Mouse (Mus musculus) bone marrow, adult 2 months (tissue): ENCODE results near the gene Lmnb2. TPM values are rescaled to one million over a fixed set of nuclear protein-coding genes. Genes with fewer than 3 reads are reported as not detected.

ENCODE experiments used
- H3K27ac ChIP-seq: fragments of 200-500 bp; 2 replicates; pipeline ENCODE4 v1.5.1; 2012; ENCODE audit warnings: low read depth, mild to moderate bottlenecking, control low read depth, inconsistent platforms, low read length; ENCODE audit not compliant: control insufficient read depth, poor library complexity, insufficient read depth
- H3K4me1 ChIP-seq: fragments of 200-500 bp; 2 replicates; pipeline ENCODE4 v1.6.1; 2011; ENCODE audit warnings: low read length; ENCODE audit not compliant: control insufficient read depth, insufficient read depth
- H3K4me3 ChIP-seq: fragments of 200-500 bp; replicated peaks from 2 replicates; pipeline ENCODE3; 2011; ENCODE audit warnings: mild to moderate bottlenecking, low read depth, low read length, control low read depth; ENCODE audit not compliant: control insufficient read depth
- CTCF ChIP-seq: fragments of 200-500 bp; IDR thresholded peaks from 2 replicates; pipeline ENCODE4 v1.5.1; 2011; ENCODE audit warnings: low read length, control low read depth; ENCODE audit not compliant: control insufficient read depth, insufficient read depth
- POLR2A ChIP-seq: fragments of 200-500 bp; IDR thresholded peaks from 2 replicates; pipeline ENCODE4 v1.6.1; 2011; ENCODE audit warnings: low read depth, mild to moderate bottlenecking, control low read depth, low read length, borderline replicate concordance; ENCODE audit not compliant: control insufficient read depth
- WGBS: fragments of 180-500 bp; shearing (Covaris S2); methylation state at CpG from one replicate; pipeline ENCODE4 v1.1.7; 2018; 5-methylcytosine and 5-hydroxymethylcytosine counted together
- polyA plus RNA-seq: library from polyadenylated mRNA; stranded (reverse); fragments of >200 nt; gene quantifications from 2 replicates; pipeline ENCODE4 v1.2.4, GENCODE M21; 2011; ENCODE audit warnings: low replicate concordance; ENCODE audit not compliant: missing spikeins, insufficient read depth, insufficient read length

Gene Lmnb2
- polyA plus RNA-seq, 1 experiment = 29.8 TPM

GRCm38 (mm10) chr10:80857386-80857785 is 60.7 kb downstream of the Lmnb2 start:
- 52% methylated on average over 8 of the region's 8 CpGs for WGBS
- no peak for TF ChIP-seq CTCF
- TF ChIP-seq POLR2A = no peak
- Histone ChIP-seq H3K4me3 (peak overlapping the region; percentile 64), H3K4me1 (peaks cover 6% of the 10 kb centered on the region), H3K27ac (peak overlapping the region; percentile 97)

GRCm38 (mm10) chr10:80856908-80857307 is 61.1 kb downstream of the Lmnb2 start:
- peak overlapping the region; percentile 64 for H3K4me3 ChIP-seq
- TF ChIP-seq CTCF (no peak), POLR2A (peak; percentile 71)
- peaks cover 6% of the 10 kb centered on the region for H3K4me1 ChIP-seq
- peak overlapping the region; percentile 97 for H3K27ac ChIP-seq
- WGBS = 58% methylated on average over 5 of the region's 5 CpGs

GRCm38 (mm10) chr10:80856267-80856666 is 61.8 kb downstream of the Lmnb2 start:
- peak; percentile 17; the same call in 1 of the 2 replicates for TF ChIP-seq CTCF
- no peak for TF ChIP-seq POLR2A
- WGBS = 26% methylated on average over 3 of the region's 3 CpGs
- peaks cover 6% of the 10 kb centered on the region for H3K4me1 ChIP-seq
- H3K4me3 ChIP-seq = peak overlapping the region; percentile 98
- peak overlapping the region; percentile 97 for H3K27ac ChIP-seq

- peak overlapping the region; percentile 98 for H3K4me3 ChIP-seq
- TF ChIP-seq CTCF = no peak
- peak; percentile 45; the same call in 1 of the 2 replicates for TF ChIP-seq POLR2A
- WGBS = 18% methylated on average over 11 of the region's 11 CpGs
- peak overlapping the region; percentile 97 for H3K27ac ChIP-seq
- peaks cover 6% of the 10 kb centered on the region for H3K4me1 ChIP-seq
These were observed 62.3 kb downstream of the Lmnb2 start for GRCm38 (mm10) chr10:80855749-80856073.

GRCm38 (mm10) chr10:80854913-80855748 is 62.9 kb downstream of the Lmnb2 start, which contains the start of the genes Lsm7 and Sppl2b:
TSS of gene Lsm7 (minus strand) at chr10:80855209.
TSS of gene Sppl2b (plus strand) at chr10:80855275.
- H3K27ac ChIP-seq = peak within 1 kb of the TSS; percentile 97
- no peak for TF ChIP-seq CTCF
- TF ChIP-seq POLR2A = peak; percentile 94
- WGBS = under 1% methylated on average over 81 of the region's 81 CpGs
- H3K4me3 ChIP-seq = peak within 1 kb of the TSS; percentile 98
- peaks cover 6% of the 10 kb centered on the region for H3K4me1 ChIP-seq

Other genes starting within 250 kb of the Lmnb2 start
- gene Mknk2, start 240.1 kb downstream of the Lmnb2 start, polyA plus RNA-seq = 70.5 and 89.6 TPM in 2 replicates
- gene Mob3a, start 216.3 kb downstream of the Lmnb2 start, polyA plus RNA-seq = 16.3 and 45.8 TPM in 2 replicates
- 22.9 and 33.3 TPM in 2 replicates for gene Izumo4, start 216.1 kb downstream of the Lmnb2 start, polyA plus RNA-seq
- gene Ap3d1, start 176.0 kb downstream of the Lmnb2 start, polyA plus RNA-seq = 35.9 and 68.0 TPM in 2 replicates
- 30.8 and 55.1 TPM in 2 replicates for gene Dot1l, start 163.0 kb downstream of the Lmnb2 start, polyA plus RNA-seq
- 26.5 and 34.5 TPM in 2 replicates for gene Sf3a2, start 120.0 kb downstream of the Lmnb2 start, polyA plus RNA-seq
- 123 and 186 TPM in 2 replicates for gene Plekhj1, start 119.6 kb downstream of the Lmnb2 start, polyA plus RNA-seq
- gene Amh, start 113.0 kb downstream of the Lmnb2 start, polyA plus RNA-seq = 3.0 TPM in 1 of 2 replicates, not detected in the other
- gene Jsrp1, start 104.7 kb downstream of the Lmnb2 start, polyA plus RNA-seq = 1.4 TPM in 1 of 2 replicates, not detected in the other
- gene Oaz1, start 91.6 kb downstream of the Lmnb2 start, polyA plus RNA-seq = 672 and 986 TPM in 2 replicates
- not detected in 2 replicates for gene Lingo3, start 74.2 kb downstream of the Lmnb2 start, polyA plus RNA-seq
- 114 and 136 TPM in 2 replicates for gene Lsm7, start 63.0 kb downstream of the Lmnb2 start, polyA plus RNA-seq
- 68.6 and 109 TPM in 2 replicates for gene Sppl2b, start 63.0 kb downstream of the Lmnb2 start, polyA plus RNA-seq
- gene Tmprss9, start 46.4 kb downstream of the Lmnb2 start, polyA plus RNA-seq = not detected in 2 replicates
- gene Timm13, start 17.3 kb downstream of the Lmnb2 start, polyA plus RNA-seq = 78.1 and 118 TPM in 2 replicates
- 6.3 and 17.9 TPM in 2 replicates for gene Gadd45b, start 11.8 kb upstream of the Lmnb2 start, polyA plus RNA-seq
- gene Gng7, start 96.7 kb upstream of the Lmnb2 start, polyA plus RNA-seq = not detected in 2 replicates
- not detected in 2 replicates for gene Diras1, start 107.4 kb upstream of the Lmnb2 start, polyA plus RNA-seq
- 3.7 and 3.9 TPM in 2 replicates for gene Slc39a3, start 119.2 kb upstream of the Lmnb2 start, polyA plus RNA-seq
- 26.2 and 52.3 TPM in 2 replicates for gene Sgta, start 141.9 kb upstream of the Lmnb2 start, polyA plus RNA-seq
- gene Thop1, start 151.8 kb upstream of the Lmnb2 start, polyA plus RNA-seq = 10.3 and 16.7 TPM in 2 replicates
- gene Creb3l3, start 180.6 kb upstream of the Lmnb2 start, polyA plus RNA-seq = 0.87 TPM in 1 of 2 replicates, not detected in the other
- gene Map2k2, start 187.7 kb upstream of the Lmnb2 start, polyA plus RNA-seq = 57.6 and 108 TPM in 2 replicates
- gene Zbtb7a, start 217.0 kb upstream of the Lmnb2 start, polyA plus RNA-seq = 28.2 and 31.0 TPM in 2 replicates
- gene Pias4, start 249.7 kb upstream of the Lmnb2 start, polyA plus RNA-seq = 11.1 and 29.0 TPM in 2 replicates